In the genomic region with DNA sequence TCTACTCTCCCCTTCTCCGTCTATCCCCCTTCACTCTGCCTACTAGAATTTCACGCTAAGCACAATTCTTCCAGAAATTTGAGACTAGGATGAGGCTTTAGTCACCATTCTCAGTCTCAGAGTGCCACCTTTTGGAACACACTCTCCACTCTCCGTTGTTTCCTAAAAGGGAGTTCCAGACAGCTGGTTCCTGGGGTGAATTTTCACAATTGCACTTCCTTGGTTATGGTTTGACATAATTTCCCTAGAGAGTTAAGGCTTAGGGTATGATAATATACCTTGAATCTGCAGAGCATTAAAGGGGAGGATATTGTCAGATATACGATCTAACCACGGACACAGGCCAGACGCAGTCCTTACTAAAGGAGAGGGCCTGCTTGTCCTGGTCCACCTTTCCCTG, we compare ENCODE assay signal across 9 mouse cellular contexts.
DNase-seq lines count a peak whose midpoint lies in the region; ATAC-seq and TF ChIP-seq lines count a peak whose summit lies in the region.
"Had no signal": no experiment of that assay in that cellular context is flagged by ENCODE, and none has a peak within 500 bp of the region (broad histone marks: within the 10 kb centered on the region; RNA-seq: fewer than 3 reads in every experiment).

No protein-coding gene starts in this region.

- DNase-seq in gastrocnemius, adult 2 months, result no peak
- DNase-seq in gastrocnemius, postnatal 4 days (ENCODE audit: low spot score in 2 of 2), result no peak
- DNase-seq in neural tube, embryonic 11.5 days (ENCODE audit: low spot score), result peak; percentile 14
- DNase-seq in kidney, postnatal 10 days, result peak; percentile 66
- peak; percentile 54 to 56 for DNase-seq in right cerebral cortex, postnatal 10 days (ENCODE audit: low spot score in 2 of 2)
- DNase-seq in spleen, postnatal 36 days (ENCODE audit: low spot score in 2 of 2), result no peak
- no peak for DNase-seq in thymus, adult 2 months

- ATAC-seq in neural tube, embryonic 11.5 days (ENCODE audit: insufficient read depth, low FRiP score, low TSS enrichment), result no peak
- ATAC-seq in neural tube, embryonic 15.5 days (ENCODE audit: low FRiP score), result no peak

- H3K27ac ChIP-seq in gastrocnemius, adult 2 months, result no peak overlapping the region
- H3K27ac ChIP-seq in neural tube, embryonic 11.5 days (ENCODE audit: low read depth, low read length), result no peak overlapping the region
- H3K27ac ChIP-seq in neural tube, embryonic 15.5 days (replicated peaks), result no peak overlapping the region
- H3K27ac ChIP-seq in thymus, adult 2 months (ENCODE audit: control insufficient read depth, insufficient read depth, low read length), result no peak overlapping the region
- H3K27ac ChIP-seq: stomach, embryonic 15.5 days had no signal

- intact Hi-C loops in gastrocnemius, adult 2 months (cut with DNase I), result loop anchor here (2.0 to 5.0 kb wide), 2 partner anchors 138 to 490 kb away; no protein-coding TSS in a partner anchor

- TF ChIP-seq CTCF in gastrocnemius, adult 2 months (IDR thresholded peaks at IDR 0.05), result peak; percentile 59
- TF ChIP-seq CTCF in thymus, adult 2 months (IDR thresholded peaks at IDR 0.05; ENCODE audit: borderline replicate concordance, control insufficient read depth, extremely low read depth, insufficient read depth, low read length, poor library complexity), result no peak

- no peaks in the 10 kb centered on the region for H3K36me3 ChIP-seq in neural tube, embryonic 11.5 days (ENCODE audit: control insufficient read depth, insufficient read depth, low read length)
- no peaks in the 10 kb centered on the region for H3K36me3 ChIP-seq in neural tube, embryonic 15.5 days
- no peaks in the 10 kb centered on the region for H3K36me3 ChIP-seq in thymus, adult 2 months (ENCODE audit: control insufficient read depth, insufficient read depth, low read length)
- H3K36me3 ChIP-seq: stomach, embryonic 15.5 days had no signal

- 56% methylated on average over 6 of the region's 6 CpGs for WGBS in neural tube, embryonic 11.5 days
- 54% methylated on average over 6 of the region's 6 CpGs for WGBS in neural tube, embryonic 15.5 days
- 56% methylated on average over 6 of the region's 6 CpGs for WGBS in thymus, adult 2 months

- no peak for TF ChIP-seq POLR2A in thymus, adult 2 months (IDR thresholded peaks at IDR 0.05; ENCODE audit: control insufficient read depth, extremely low read depth, insufficient read depth, low read length, poor library complexity)

- no peak overlapping the region for H3K4me2 ChIP-seq in neural tube, embryonic 11.5 days (ENCODE audit: low read depth)
- H3K4me2 ChIP-seq in neural tube, embryonic 15.5 days, result no peak overlapping the region
- H3K4me2 ChIP-seq: stomach, embryonic 15.5 days had no signal

- no peaks in the 10 kb centered on the region for H3K9me3 ChIP-seq in neural tube, embryonic 11.5 days (ENCODE audit: control insufficient read depth, low read length)
- H3K9me3 ChIP-seq in neural tube, embryonic 15.5 days (replicated peaks), result no peaks in the 10 kb centered on the region
- H3K9me3 ChIP-seq: stomach, embryonic 15.5 days had no signal

- no peak overlapping the region for H3K4me3 ChIP-seq in gastrocnemius, adult 2 months
- H3K4me3 ChIP-seq in neural tube, embryonic 11.5 days (ENCODE audit: low read depth, low read length), result no peak overlapping the region
- no peak overlapping the region for H3K4me3 ChIP-seq in neural tube, embryonic 15.5 days (replicated peaks)
- H3K4me3 ChIP-seq in thymus, adult 2 months (ENCODE audit: control insufficient read depth, insufficient read depth, low read length), result no peak overlapping the region
- H3K4me3 ChIP-seq: stomach, embryonic 15.5 days had no signal

- no peaks in the 10 kb centered on the region for H3K27me3 ChIP-seq in neural tube, embryonic 11.5 days (ENCODE audit: control insufficient read depth, insufficient read depth, low read length)
- no peaks in the 10 kb centered on the region for H3K27me3 ChIP-seq in neural tube, embryonic 15.5 days (replicated peaks)
- no peaks in the 10 kb centered on the region for H3K27me3 ChIP-seq in thymus, adult 2 months (ENCODE audit: control insufficient read depth, insufficient read depth, low read length)
- H3K27me3 ChIP-seq: stomach, embryonic 15.5 days had no signal

- no peak overlapping the region for H3K9ac ChIP-seq in neural tube, embryonic 11.5 days (ENCODE audit: low read length)
- no peak overlapping the region for H3K9ac ChIP-seq in neural tube, embryonic 15.5 days (replicated peaks)
- H3K9ac ChIP-seq: stomach, embryonic 15.5 days had no signal

- H3K4me1 ChIP-seq in neural tube, embryonic 11.5 days (ENCODE audit: control insufficient read depth, insufficient read depth, low read length), result no peaks in the 10 kb centered on the region
- H3K4me1 ChIP-seq in neural tube, embryonic 15.5 days, result 0 out of 2 replicates have a peak, but pooled peaks cover 3% of the 10 kb centered on the region
- no peaks in the 10 kb centered on the region for H3K4me1 ChIP-seq in thymus, adult 2 months (replicated peaks; ENCODE audit: control insufficient read depth, insufficient read depth, low read length)
- H3K4me1 ChIP-seq: stomach, embryonic 15.5 days had no signal

Comparison
In these comparisons a context has a peak if more than half of its experiments do, and no peak if none do; other contexts are left out.
1. DNase-seq: peak in neural tube, embryonic 11.5 days (single experiment), kidney, postnatal 10 days (single experiment) and right cerebral cortex, postnatal 10 days (2 of 2); none in gastrocnemius, adult 2 months (single experiment), gastrocnemius, postnatal 4 days (0 of 2), spleen, postnatal 36 days (0 of 2) and thymus, adult 2 months (single experiment).